Mouse (Mus musculus): ENCODE measurements around the gene Bbs7. TPM values are rescaled to one million over a fixed set of nuclear protein-coding genes. Genes with fewer than 3 reads are reported as not detected.
"Not testable (repeated sequence)": the region's sequence is repeated elsewhere in the genome, so short reads cannot be mapped to it uniquely, and the experiment has no call there.

Gene Bbs7
- polyA plus RNA-seq (2016; fragmentation: Nextera tagmentation; extraction: Ambion mirVana): 17.1 and 18.6 TPM in 2 replicates

GRCm38 (mm10) chr3:36613202-36613907 lies at the start of gene Bbs7:
Gene Bbs7, minus strand, starts transcription at chr3:36613477.
- Histone ChIP-seq H3K9me3 (no peaks in the 10 kb centered on the region), H3K27me3 (ENCODE audit: insufficient read depth, poor library complexity, severe bottlenecking) (peaks cover 3% of the 10 kb centered on the region; the same call in 1 of the 2 replicates), H3K27ac (peak within 1 kb of the TSS; percentile 90), H3K4me3 (peak within 1 kb of the TSS; percentile 77), H3K36me3 (no peaks in the 10 kb centered on the region), H3K4me1 (replicated peaks) (peaks cover 13% of the 10 kb centered on the region)
- 5% methylated on average over 38 of the region's 38 CpGs for WGBS
- DNase-seq (ENCODE audit: low spot score): peak; percentile 97

- not testable (repeated sequence) for H3K9me3 ChIP-seq; H3K27me3 ChIP-seq (ENCODE audit: insufficient read depth, poor library complexity, severe bottlenecking); H3K36me3 ChIP-seq; H3K27ac ChIP-seq; DNase-seq (ENCODE audit: low spot score); H3K4me1 ChIP-seq (replicated peaks); H3K4me3 ChIP-seq
Observed at GRCm38 (mm10) chr3:36645245-36645559, 31.9 kb upstream of the Bbs7 start.

GRCm38 (mm10) chr3:36644554-36645244 lies 31.4 kb upstream of the Bbs7 start:
- H3K27me3 ChIP-seq (ENCODE audit: insufficient read depth, poor library complexity, severe bottlenecking): no peaks in the 10 kb centered on the region
- H3K4me1 ChIP-seq (replicated peaks): no peaks in the 10 kb centered on the region
- no peak overlapping the region for H3K4me3 ChIP-seq
- no peaks in the 10 kb centered on the region for H3K9me3 ChIP-seq
- WGBS: 87% methylated on average over 3 of the region's 3 CpGs
- no peak overlapping the region for H3K27ac ChIP-seq
- no peaks in the 10 kb centered on the region for H3K36me3 ChIP-seq
- no peak for DNase-seq (ENCODE audit: low spot score)

- no peaks in the 10 kb centered on the region for H3K9me3 ChIP-seq
- H3K27ac ChIP-seq: no peak overlapping the region
- no peaks in the 10 kb centered on the region for H3K27me3 ChIP-seq (ENCODE audit: insufficient read depth, poor library complexity, severe bottlenecking)
- H3K4me1 ChIP-seq (replicated peaks): no peaks in the 10 kb centered on the region
- no peaks in the 10 kb centered on the region for H3K36me3 ChIP-seq
- no peak overlapping the region for H3K4me3 ChIP-seq
- no peak for DNase-seq (ENCODE audit: low spot score)
- WGBS: 85% methylated on average over 3 of the region's 3 CpGs
Observed at GRCm38 (mm10) chr3:36643354-36643753, 30.1 kb upstream of the Bbs7 start.

GRCm38 (mm10) chr3:36642736-36643135 lies 29.5 kb upstream of the Bbs7 start:
- H3K4me1 ChIP-seq (replicated peaks): no peaks in the 10 kb centered on the region
- H3K27ac ChIP-seq: no peak overlapping the region
- no peak for DNase-seq (ENCODE audit: low spot score)
- no peak overlapping the region for H3K4me3 ChIP-seq
- H3K27me3 ChIP-seq (ENCODE audit: insufficient read depth, poor library complexity, severe bottlenecking): no peaks in the 10 kb centered on the region
- 76% methylated on average over 13 of the region's 13 CpGs for WGBS
- H3K36me3 ChIP-seq: no peaks in the 10 kb centered on the region
- H3K9me3 ChIP-seq: no peaks in the 10 kb centered on the region

- H3K27ac ChIP-seq: no peak overlapping the region
Observed at GRCm38 (mm10) chr3:36640787-36641186, 27.5 kb upstream of the Bbs7 start.

GRCm38 (mm10) chr3:36635449-36635848 lies 22.2 kb upstream of the Bbs7 start:
- 20% methylated on average over 4 of the region's 4 CpGs for WGBS
- no peaks in the 10 kb centered on the region for H3K27me3 ChIP-seq (ENCODE audit: insufficient read depth, poor library complexity, severe bottlenecking)
- H3K27ac ChIP-seq: no peak overlapping the region
- no peak overlapping the region for H3K4me3 ChIP-seq
- H3K9me3 ChIP-seq: no peaks in the 10 kb centered on the region
- H3K4me1 ChIP-seq (replicated peaks): no peaks in the 10 kb centered on the region
- peak; percentile 31 for DNase-seq (ENCODE audit: low spot score)
- no peaks in the 10 kb centered on the region for H3K36me3 ChIP-seq

More at GRCm38 (mm10) chr3:36640787-36641186, 27.5 kb upstream of the Bbs7 start:
- Histone ChIP-seq H3K9me3 (no peaks in the 10 kb centered on the region), H3K4me1 (replicated peaks) (no peaks in the 10 kb centered on the region), H3K36me3 (no peaks in the 10 kb centered on the region), H3K27me3 (ENCODE audit: insufficient read depth, poor library complexity, severe bottlenecking) (no peaks in the 10 kb centered on the region), H3K4me3 (no peak overlapping the region)
- 58% methylated on average over 2 of the region's 2 CpGs for WGBS
- no peak for DNase-seq (ENCODE audit: low spot score)

- Histone ChIP-seq H3K27ac (no peak overlapping the region), H3K9me3 (no peaks in the 10 kb centered on the region), H3K4me3 (no peak overlapping the region), H3K36me3 (no peaks in the 10 kb centered on the region), H3K27me3 (ENCODE audit: insufficient read depth, poor library complexity, severe bottlenecking) (no peaks in the 10 kb centered on the region), H3K4me1 (replicated peaks) (no peaks in the 10 kb centered on the region)
- DNase-seq (ENCODE audit: low spot score): no peak
- WGBS: 76% methylated on average over 2 of the region's 2 CpGs
Observed at GRCm38 (mm10) chr3:36626803-36627202, 13.5 kb upstream of the Bbs7 start.

- WGBS: 73% methylated on average over 7 of the region's 7 CpGs
- Histone ChIP-seq H3K27ac (no peak overlapping the region), H3K4me3 (no peak overlapping the region), H3K36me3 (no peaks in the 10 kb centered on the region), H3K27me3 (ENCODE audit: insufficient read depth, poor library complexity, severe bottlenecking) (peaks cover 3% of the 10 kb centered on the region; the same call in 1 of the 2 replicates), H3K9me3 (no peaks in the 10 kb centered on the region), H3K4me1 (replicated peaks) (peaks cover 7% of the 10 kb centered on the region)
- no peak for DNase-seq (ENCODE audit: low spot score)
Observed at GRCm38 (mm10) chr3:36618181-36618580, 4.9 kb upstream of the Bbs7 start.

- peaks cover 14% of the 10 kb centered on the region for H3K4me1 ChIP-seq (replicated peaks)
- no peaks in the 10 kb centered on the region for H3K9me3 ChIP-seq
- WGBS: 77% methylated on average over 5 of the region's 5 CpGs
- H3K4me3 ChIP-seq: no peak overlapping the region
- H3K27me3 ChIP-seq (ENCODE audit: insufficient read depth, poor library complexity, severe bottlenecking): peaks cover 3% of the 10 kb centered on the region; the same call in 1 of the 2 replicates
- no peaks in the 10 kb centered on the region for H3K36me3 ChIP-seq
- no peak overlapping the region for H3K27ac ChIP-seq
- no peak for DNase-seq (ENCODE audit: low spot score)
Observed at GRCm38 (mm10) chr3:36613908-36614255, 605 bp upstream of the Bbs7 start.

- H3K27me3 ChIP-seq (ENCODE audit: insufficient read depth, poor library complexity, severe bottlenecking): peaks cover 3% of the 10 kb centered on the region; the same call in 1 of the 2 replicates
- no peak for DNase-seq (ENCODE audit: low spot score)
- peaks cover 11% of the 10 kb centered on the region for H3K4me1 ChIP-seq (replicated peaks)
- no peaks in the 10 kb centered on the region for H3K9me3 ChIP-seq
- peak overlapping the region; percentile 77 for H3K4me3 ChIP-seq
- H3K36me3 ChIP-seq: no peaks in the 10 kb centered on the region
- H3K27ac ChIP-seq: peak overlapping the region; percentile 90
- WGBS: 8% methylated on average over 6 of the region's 6 CpGs
Observed at GRCm38 (mm10) chr3:36612687-36613086, 590 bp downstream of the Bbs7 start.

GRCm38 (mm10) chr3:36605894-36606783 lies 7.1 kb downstream of the Bbs7 start:
- 81% methylated on average over 7 of the region's 7 CpGs for WGBS
- Histone ChIP-seq H3K36me3 (0 out of 2 replicates have a peak, but pooled peaks cover 7% of the 10 kb centered on the region), H3K4me3 (no peak overlapping the region), H3K27me3 (ENCODE audit: insufficient read depth, poor library complexity, severe bottlenecking) (no peaks in the 10 kb centered on the region), H3K4me1 (replicated peaks) (no peaks in the 10 kb centered on the region), H3K9me3 (no peaks in the 10 kb centered on the region), H3K27ac (no peak overlapping the region)
- no peak for DNase-seq (ENCODE audit: low spot score)

- H3K36me3 ChIP-seq: peaks cover 11% of the 10 kb centered on the region; the same call in 1 of the 2 replicates
- WGBS: 92% methylated on average over 9 of the region's 9 CpGs
- not testable (repeated sequence) for H3K27ac ChIP-seq; H3K27me3 ChIP-seq (ENCODE audit: insufficient read depth, poor library complexity, severe bottlenecking); H3K4me3 ChIP-seq; H3K4me1 ChIP-seq (replicated peaks); H3K9me3 ChIP-seq; DNase-seq (ENCODE audit: low spot score)
Observed at GRCm38 (mm10) chr3:36599773-36600172, 13.5 kb downstream of the Bbs7 start.

Measured in hindbrain, embryonic 10.5 days (tissue).